Comparison of ENCODE assay signal across 1 mouse cellular context in the genomic region with DNA sequence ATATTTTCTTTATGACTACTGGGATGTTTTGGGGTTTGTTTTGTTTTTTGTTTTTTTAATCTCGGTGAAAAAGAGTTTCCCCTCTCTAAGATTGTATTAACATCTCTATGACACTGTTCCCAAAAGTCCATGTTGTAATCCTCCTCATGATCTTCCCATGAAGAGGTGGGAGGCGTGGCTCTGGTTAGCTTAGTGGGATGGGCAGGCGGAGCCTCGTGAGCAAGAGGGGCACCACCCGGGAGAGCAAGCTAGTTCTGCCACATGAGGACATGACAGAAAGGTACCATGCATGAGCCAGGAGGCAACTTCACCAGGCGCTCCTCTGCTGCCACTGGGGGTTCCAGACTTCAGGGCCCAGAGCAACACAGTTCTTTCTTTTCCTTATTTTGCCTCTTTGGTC.
TF ChIP-seq lines count a peak whose summit lies in the region.

No protein-coding gene starts in this region.

TF ChIP-seq in ES-E14, 5 proteins besides CTCF, POLR2A, EP300 and RAD21:
- TF ChIP-seq HCFC1 (IDR thresholded peaks at IDR 0.05; ENCODE audit: borderline replicate concordance, insufficient read depth, low read length) (no peak), ZNF384 (IDR thresholded peaks at IDR 0.05; ENCODE audit: low read depth, low read length) (no peak), ZC3H11A (IDR thresholded peaks at IDR 0.05; ENCODE audit: borderline replicate concordance, low read depth, low read length) (no peak)
